Mouse (Mus musculus) cortical plate, adult 2 months (tissue): ENCODE measurements around the gene Rab3gap1.

ENCODE experiments used
- CTCF ChIP-seq: fragments of 200-500 bp; IDR thresholded peaks from 2 replicates; pipeline ENCODE4 v1.5.1; 2011; ENCODE audit warnings: mild to moderate bottlenecking, control low read depth, low read length; ENCODE audit not compliant: insufficient read depth; ENCODE audit errors: extremely low read depth
- POLR2A ChIP-seq: fragments of 200-500 bp; IDR thresholded peaks from 2 replicates; pipeline ENCODE4 v1.6.1; 2011; ENCODE audit warnings: mild to moderate bottlenecking, low read length, control low read depth; ENCODE audit not compliant: insufficient read depth; ENCODE audit errors: extremely low read depth

- TF ChIP-seq CTCF (no peak), POLR2A (no peak)
Measured at GRCm38 (mm10) chr1:127854486-127855222, 13.9 kb upstream of the Rab3gap1 start, which contains the start of gene Map3k19.
